Mouse (Mus musculus): Measurements from ENCODE around the gene Gm17662. TPM values are rescaled to one million over a fixed set of nuclear protein-coding genes. Genes with fewer than 3 reads are reported as not detected.

Gene Gm17662
- total RNA-seq, 2 experiments from 2014 or later: not detected

DNA sequence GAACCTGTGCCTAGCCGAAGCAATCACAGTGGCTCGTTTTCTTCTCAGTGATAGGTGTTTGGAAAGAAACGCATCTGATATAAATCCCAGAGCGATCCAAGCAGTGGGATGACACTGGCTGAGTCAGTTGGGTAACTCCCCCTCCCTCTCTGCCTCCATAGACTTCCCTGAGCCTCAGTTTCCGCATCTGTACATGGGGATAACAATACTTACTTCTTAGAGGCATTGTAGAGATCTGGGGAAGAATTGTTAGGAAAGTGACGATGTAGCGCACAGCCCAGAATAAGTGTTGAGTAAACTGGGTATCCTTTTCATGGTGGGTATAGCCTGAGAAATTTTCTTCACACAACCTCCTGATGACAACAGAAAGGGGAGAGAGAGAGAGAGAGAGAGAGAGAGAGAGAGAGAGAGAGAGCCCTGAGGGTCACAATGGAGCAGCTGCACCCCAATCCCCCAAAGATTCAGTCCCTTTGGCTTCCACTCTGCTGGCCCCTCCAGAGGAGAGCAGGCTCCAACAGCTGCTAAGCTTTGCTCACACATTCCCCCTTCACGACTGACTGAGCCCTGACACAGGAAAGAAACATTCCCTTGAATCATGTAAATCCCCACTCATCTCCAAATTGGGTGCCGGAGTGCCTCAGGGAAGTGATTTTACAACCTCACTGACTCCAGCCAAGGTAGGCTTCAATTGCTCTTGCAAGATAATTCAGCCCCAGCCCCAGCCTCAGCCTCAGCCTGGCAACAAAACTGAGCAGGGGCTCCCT, 31.6 kb downstream of the Gm17662 start:
- DNase-seq: no peak

DNA sequence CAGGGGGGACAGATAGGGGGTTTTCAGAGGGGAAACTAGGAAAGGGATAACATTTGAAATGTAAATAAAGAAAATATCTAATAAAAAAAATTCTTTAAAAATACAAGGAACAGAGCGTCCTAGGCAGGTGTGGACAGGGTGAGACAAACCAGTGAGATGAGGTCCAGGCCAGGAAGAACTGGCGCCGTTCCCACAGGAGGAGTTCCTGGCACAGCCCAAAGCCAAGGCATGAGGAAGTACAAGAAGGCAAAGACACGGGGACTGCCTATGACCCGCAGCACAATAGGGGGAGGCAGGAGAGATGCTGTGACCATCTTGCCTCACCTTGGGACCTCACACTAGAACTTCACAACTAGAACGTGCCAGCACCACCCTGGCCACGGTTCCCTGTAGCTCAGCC, 34.6 kb downstream of the Gm17662 start:
- no peak for DNase-seq

DNA sequence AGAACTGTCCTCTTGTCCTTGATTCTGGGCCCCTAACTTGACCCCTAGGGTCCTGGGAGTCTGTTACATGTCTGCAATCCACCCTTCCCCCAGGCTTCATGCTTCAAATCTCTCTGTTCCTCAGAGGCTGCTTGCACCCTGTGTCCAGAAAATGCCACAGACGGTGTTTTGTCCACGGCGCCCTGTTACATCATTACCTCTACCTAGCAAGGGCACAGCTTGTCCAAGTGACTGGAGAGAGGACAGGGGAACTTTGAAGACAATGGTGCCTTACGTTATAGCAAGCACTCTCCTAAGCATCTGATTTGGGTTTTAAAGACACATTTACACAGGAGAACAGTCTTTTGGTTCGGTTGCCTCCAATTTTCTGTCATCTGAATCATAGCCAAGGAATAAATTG, 36.5 kb downstream of the Gm17662 start:
- DNase-seq: no peak

DNA sequence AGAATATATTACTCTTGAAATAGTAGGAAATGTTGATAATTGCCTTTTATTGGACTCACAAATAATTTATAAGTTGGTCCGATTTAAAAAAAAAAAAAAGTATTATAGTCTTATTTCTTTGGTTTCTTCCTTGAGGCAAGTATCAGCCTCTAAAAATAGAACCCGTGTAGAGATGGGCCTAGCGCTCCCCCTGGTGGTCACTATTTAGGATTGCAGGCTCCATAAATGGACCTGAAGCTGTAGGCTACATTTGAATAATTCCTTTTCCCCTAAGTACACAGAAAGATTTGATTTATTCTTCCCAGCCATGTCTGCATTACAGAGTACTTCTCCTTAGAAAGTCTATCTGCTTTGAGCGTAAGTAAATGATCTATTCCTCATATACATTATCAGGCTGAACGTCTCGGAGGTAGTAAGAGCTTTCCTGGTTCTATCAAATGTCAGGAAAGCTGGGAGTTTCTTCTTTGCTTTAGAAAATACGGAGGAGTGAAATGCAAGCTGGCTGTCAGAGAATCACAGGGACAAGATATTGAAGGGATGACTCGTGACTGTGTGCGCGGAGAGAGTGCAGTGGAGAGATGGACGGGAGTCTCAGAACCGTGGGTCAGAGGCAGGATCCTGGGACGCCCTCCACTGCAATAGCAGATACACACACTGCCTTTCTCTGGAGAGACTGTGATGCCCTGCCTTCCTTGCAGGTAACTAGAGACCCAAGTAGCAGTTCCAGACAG, 37.0 kb downstream of the Gm17662 start:
- no peak for DNase-seq

DNA sequence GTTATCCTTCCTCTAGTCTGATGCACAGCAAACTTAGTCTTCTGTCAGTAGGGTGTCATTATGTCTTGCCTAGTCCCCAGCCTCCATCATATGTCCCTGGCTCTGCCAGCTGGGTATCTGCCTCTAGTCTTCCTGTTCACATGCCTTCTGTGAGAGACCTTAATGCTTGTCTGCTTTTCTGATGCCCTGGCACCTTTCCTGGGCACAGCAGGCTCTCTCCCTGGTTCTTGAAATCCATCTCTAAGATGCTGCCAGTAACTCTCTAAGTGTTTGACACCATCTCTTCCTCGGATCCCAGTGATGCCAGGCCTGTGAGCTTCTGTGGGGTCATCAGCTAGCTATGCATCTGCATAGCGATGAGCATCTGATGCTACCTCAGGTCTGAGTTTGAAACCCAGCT, 45.7 kb downstream of the Gm17662 start:
- DNase-seq: no peak

DNA sequence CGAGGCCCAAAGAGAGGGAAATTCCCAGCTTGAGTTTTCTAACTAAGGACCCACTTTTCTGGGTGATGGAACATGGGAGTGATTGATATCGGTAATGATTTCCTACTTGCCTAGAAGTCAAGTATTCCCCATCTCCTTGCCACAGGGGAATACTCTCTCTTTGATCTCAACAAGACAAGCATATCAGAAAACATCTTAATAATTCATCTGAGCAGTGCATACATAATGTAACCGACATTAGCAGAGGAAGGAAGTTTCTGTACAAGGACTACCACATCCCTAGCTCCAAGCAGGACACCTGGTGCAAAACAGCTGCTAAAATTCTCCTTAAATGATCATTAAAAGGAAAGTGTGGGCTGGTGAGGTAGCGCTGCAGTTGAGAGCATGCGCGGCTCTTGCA, 47.9 kb downstream of the Gm17662 start:
- DNase-seq: no peak

Other genes starting within 250 kb of the Gm17662 start
- gene C8b, start 91.0 kb upstream of the Gm17662 start, total RNA-seq (2021): not detected
- not detected for gene C8a, start 19.1 kb downstream of the Gm17662 start, total RNA-seq (2021)
- gene Fyb2, start 56.1 kb downstream of the Gm17662 start, total RNA-seq (2021): under 1 TPM; 0.15 to 0.27 TPM

Data from gastrocnemius, postnatal 25 days (tissue).